Mouse (Mus musculus) granulocyte monocyte progenitor cell, adult 5-6 weeks (primary cell): ENCODE data around the gene Prkca. TPM values are rescaled to one million over a fixed set of nuclear protein-coding genes. Genes with fewer than 3 reads are reported as not detected.
A peak's percentile ranks its signal among the peaks of the same experiment; 100 is the strongest.

Experiments used
- ATAC-seq: replicated peaks from 2 replicates; pipeline ENCODE4 v1.8.0; 2016; ENCODE audit warnings: mild to moderate bottlenecking, moderate TSS enrichment, inconsistent platforms; ENCODE audit not compliant: poor library complexity, severe bottlenecking
- total RNA-seq, 2 experiments: library from RNA; stranded (forward) in 1 of 2; stranded (reverse) in 1 of 2; fragments of 200-712, 200-1000 nt in 1 of 2; fragments of >200 nt in 1 of 2; fragmentation: Nextera tagmentation in 1 of 2; gene quantifications; 2 replicates each; pipeline ENCODE4 v1.2.3; 2014 to 2017

The Prkca gene
- total RNA-seq, 2 experiments from 2014 or later, result 2.2 to 6.1 TPM

- no peak for ATAC-seq
These were observed 43.3 kb downstream of the Prkca start for GRCm38 (mm10) chr11:108300443-108300842.

DNA sequence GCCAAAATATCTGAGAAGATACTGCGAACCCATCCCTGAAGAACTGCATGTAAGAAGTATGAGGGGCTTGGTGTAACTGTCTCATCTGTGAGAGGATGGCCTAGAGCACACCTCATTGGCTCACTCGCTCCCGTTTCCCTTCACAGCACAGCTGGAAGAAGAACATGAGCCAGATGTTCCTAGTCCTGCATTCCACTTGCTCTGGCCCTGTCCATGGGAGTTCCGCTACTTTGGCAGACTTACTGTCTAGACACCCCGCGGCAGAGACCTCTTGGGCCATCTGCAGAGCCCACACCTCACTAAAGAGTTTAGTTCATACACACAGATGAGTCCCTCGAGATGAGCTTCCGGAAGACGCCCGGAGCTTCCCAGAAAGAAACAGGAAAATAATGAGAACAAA, 43.8 kb downstream of the Prkca start:
- no peak for ATAC-seq

GRCm38 (mm10) chr11:108297956-108298355, 45.8 kb downstream of the Prkca start:
- no peak for ATAC-seq

DNA sequence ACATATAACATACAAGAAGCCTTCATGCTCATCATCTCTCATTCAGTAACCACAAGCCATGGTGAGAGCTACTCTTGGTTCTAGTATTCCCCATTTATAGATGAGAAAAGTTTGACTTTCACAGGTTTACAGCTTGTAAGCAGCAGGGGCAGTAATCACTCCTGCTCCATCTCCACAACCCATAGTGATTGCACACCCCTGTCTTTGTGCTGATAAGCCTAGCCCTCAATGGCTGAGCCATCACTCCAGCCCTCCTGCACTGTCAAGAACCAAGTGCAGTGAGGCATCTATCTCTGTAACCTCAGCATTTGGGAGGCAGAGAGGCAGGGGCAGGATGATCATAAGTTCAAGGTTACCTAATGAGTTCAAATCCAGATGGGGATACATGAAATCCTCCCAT, 48.4 kb downstream of the Prkca start:
- ATAC-seq, result no peak

- ATAC-seq, result no peak
These were observed 49.4 kb downstream of the Prkca start for GRCm38 (mm10) chr11:108294305-108294813.

- ATAC-seq, result no peak
These were observed 49.9 kb downstream of the Prkca start for GRCm38 (mm10) chr11:108293843-108294242.

DNA sequence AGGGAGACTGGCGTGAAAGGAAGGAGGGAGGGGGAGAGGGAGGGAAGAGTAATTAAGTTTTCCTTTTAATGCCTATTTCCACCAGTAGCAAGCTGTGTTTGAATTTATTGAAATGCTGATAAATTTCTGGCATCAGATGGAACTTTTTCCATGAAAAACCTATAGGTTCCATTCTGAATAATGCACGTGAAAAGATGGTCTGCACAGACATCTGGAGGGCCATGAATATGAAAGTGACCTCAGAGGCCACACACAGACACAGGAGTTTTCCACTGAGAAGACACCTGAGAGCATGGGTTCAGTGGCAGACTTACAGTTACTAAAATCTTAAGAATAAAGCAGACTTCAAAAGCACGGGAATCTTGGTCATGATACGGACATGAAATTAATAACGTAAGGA, 54.5 kb downstream of the Prkca start:
- ATAC-seq, result no peak

GRCm38 (mm10) chr11:108287321-108287720, 56.4 kb downstream of the Prkca start:
- ATAC-seq, result no peak

GRCm38 (mm10) chr11:108285046-108285445, 58.7 kb downstream of the Prkca start:
- ATAC-seq, result no peak

DNA sequence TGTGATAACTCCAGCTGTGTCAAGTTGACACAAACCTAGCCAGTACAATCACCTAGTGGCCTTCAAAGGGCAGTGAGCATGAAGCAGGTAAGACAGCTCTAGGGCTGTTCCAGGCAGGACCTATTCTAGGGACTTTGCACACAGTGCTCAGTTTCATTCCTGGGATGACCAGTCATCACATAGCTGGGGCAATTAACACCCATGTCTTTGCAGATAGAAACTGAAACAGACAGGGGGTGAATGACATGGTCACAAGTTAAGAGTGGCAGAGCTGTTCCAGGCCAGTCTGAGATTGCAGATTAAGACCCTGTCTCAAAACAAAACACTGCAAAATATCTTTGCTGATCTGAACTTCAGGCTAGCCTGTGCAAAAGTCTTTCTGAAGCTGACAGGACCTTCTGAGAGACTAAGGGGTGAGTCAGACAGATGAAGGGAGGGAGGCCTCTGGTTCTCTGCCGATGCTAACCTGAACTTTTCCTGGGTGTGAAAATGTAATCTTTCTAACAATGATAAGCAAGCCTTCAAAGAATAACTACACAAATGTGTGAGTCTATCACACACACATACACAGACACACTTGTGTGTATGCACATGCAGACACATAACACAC, 60.8 kb downstream of the Prkca start:
- no peak for ATAC-seq

- ATAC-seq, result no peak
These were observed 63.9 kb downstream of the Prkca start for GRCm38 (mm10) chr11:108279748-108280373.

DNA sequence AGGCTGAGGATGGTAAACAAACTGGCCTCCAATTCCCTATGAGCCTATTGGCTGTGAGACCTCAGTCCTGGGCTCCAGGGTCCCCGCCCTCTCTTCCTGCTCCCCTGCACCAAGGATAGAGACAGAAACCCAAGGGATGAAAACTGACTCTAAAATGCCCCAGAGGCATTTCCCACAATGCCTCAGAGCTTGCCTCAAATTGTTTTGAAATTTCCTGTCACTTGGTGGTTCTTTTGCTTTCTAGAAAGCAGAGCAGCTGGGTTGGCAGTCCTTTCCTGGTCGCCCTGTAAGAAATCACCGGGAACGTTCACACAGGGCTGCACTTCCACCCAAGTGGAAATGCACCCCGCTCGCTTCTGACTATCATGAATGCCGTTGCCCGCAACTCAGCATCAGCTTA, 66.6 kb downstream of the Prkca start:
- ATAC-seq, result peak; percentile 62

GRCm38 (mm10) chr11:108276148-108276547, 67.6 kb downstream of the Prkca start:
- no peak for ATAC-seq

DNA sequence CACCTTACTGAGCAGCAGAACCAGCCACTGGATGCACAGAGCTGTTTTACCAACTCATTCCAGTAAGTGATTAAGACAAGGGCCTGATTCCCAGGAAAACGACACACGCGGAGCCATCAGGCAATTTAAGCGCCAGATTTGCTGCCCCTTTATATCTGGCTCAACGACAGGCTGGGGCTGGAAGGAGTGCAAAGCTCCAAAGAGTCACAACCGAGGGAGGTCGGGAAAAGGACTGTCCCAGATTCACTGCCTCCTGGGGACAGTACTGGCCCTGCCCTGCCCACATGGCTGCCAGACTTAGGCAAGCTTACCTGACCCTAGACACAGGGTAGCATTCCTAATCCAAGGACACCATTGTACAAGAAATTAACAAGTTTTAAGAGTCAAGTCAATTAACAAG, 69.7 kb downstream of the Prkca start:
- ATAC-seq, result no peak

GRCm38 (mm10) chr11:108273415-108273965, 70.2 kb downstream of the Prkca start:
- ATAC-seq, result no peak

GRCm38 (mm10) chr11:108272601-108273414, 70.9 kb downstream of the Prkca start:
- ATAC-seq, result no peak

DNA sequence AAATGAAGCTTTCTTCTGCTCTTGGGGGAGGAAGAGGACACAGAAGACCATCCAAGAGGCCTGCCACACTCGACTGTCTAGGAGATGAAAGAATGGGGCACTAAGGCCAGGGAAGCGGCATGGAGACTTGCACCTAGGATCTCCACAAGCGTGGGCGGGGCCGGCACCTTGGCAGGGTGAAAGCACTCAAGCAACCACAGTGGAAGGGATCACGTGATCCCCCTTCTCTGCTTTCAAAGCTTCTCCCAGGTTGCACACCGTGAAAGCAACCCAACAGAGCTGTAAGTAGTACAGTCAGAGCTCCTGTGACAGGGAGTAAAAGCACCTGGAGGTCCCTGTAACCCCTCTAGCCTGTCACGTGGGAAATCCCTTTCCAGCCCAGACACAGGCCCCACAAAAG, 72.4 kb downstream of the Prkca start:
- no peak for ATAC-seq

DNA sequence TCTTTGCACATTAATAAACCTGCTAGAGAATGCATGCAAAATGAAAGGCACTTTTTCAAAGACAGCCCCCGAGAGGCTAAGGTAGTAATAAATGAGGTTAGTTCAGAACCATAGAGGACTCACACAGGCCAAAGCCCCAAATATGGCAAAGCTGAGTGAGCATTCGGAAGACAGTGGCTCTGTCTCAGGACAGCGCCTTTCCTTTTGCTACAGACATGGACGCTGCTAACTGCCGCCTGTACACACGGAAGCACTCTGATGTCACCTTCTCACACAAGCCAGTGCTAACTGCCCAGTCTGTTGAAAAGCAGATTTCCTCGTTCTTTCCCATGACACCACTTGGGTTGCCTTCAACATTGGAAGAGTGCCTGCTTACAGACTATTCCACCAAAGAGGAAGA, 74.2 kb downstream of the Prkca start:
- ATAC-seq, result no peak

GRCm38 (mm10) chr11:108268421-108269322, 75.1 kb downstream of the Prkca start:
- no peak for ATAC-seq

- ATAC-seq, result no peak
These were observed 75.9 kb downstream of the Prkca start for GRCm38 (mm10) chr11:108267825-108268224.
